Mouse (Mus musculus) testis, adult 2 months (tissue): Measurements from ENCODE around the gene Dnm1. TPM values are rescaled to one million over a fixed set of nuclear protein-coding genes. Genes with fewer than 3 reads are reported as not detected.

Experiments used
- H3K27ac ChIP-seq: fragments of 200-500 bp; 2 replicates; pipeline ENCODE4 v1.5.1; 2012; ENCODE audit warnings: low read depth, low read length; ENCODE audit not compliant: control insufficient read depth, insufficient read depth
- H3K27me3 ChIP-seq: fragments of 200-500 bp; 2 replicates; pipeline ENCODE4 v1.6.1; 2012; ENCODE audit warnings: mild to moderate bottlenecking, low read length, moderate library complexity; ENCODE audit not compliant: control insufficient read depth, insufficient read depth
- H3K36me3 ChIP-seq: fragments of 200-500 bp; 2 replicates; pipeline ENCODE4 v1.6.1; 2012; ENCODE audit warnings: mild to moderate bottlenecking, low read length; ENCODE audit not compliant: control insufficient read depth, insufficient read depth
- H3K4me1 ChIP-seq: fragments of 200-500 bp; 2 replicates; pipeline ENCODE4 v1.6.1; 2012; ENCODE audit warnings: low read length; ENCODE audit not compliant: control insufficient read depth, insufficient read depth
- H3K4me3 ChIP-seq: fragments of 200-500 bp; 2 replicates; pipeline ENCODE4 v1.5.1; 2012; ENCODE audit warnings: low read depth, mild to moderate bottlenecking, low read length, moderate library complexity, mixed read lengths; ENCODE audit not compliant: control insufficient read depth
- CTCF ChIP-seq: fragments of 200-500 bp; IDR thresholded peaks from 2 replicates; pipeline ENCODE4 v1.5.1; 2012; ENCODE audit warnings: low read depth, mild to moderate bottlenecking, inconsistent platforms, low read length, moderate library complexity; ENCODE audit not compliant: control insufficient read depth, insufficient read depth, insufficient replicate concordance
- POLR2A ChIP-seq: fragments of 200-500 bp; IDR thresholded peaks from 2 replicates; pipeline ENCODE4 v1.6.1; 2012; ENCODE audit warnings: low read depth, mild to moderate bottlenecking, inconsistent platforms, low read length, moderate library complexity; ENCODE audit not compliant: control insufficient read depth
- polyA plus RNA-seq: library from polyadenylated mRNA; depleted of rRNA; stranded (reverse); fragments of >200 nt; gene quantifications from 2 replicates; pipeline ENCODE4 v1.2.3, GENCODE M21; 2012

Dnm1 gene
- polyA plus RNA-seq, 1 experiment = 36.3 TPM

DNA sequence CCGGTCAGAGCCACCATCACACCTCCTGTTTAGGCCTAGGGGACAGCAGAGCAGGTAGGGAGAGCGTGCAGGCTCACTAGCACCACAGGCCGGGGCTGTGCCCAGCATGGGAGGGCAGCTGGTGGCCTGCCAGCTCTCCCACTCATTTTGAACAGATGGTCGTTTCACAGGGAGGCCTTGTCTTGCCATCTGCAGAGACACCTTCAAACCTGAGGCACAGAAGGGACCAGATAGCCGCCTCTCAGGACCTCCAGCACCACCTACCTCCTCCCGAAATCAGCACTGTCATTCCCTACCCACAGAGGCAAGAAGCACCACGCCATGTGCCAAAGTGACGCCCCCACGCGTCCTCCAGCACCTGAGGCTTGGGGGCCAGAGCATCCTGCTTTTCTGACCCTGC, 9.1 kb downstream of the Dnm1 start:
- no peak for TF ChIP-seq CTCF
- no peak for TF ChIP-seq POLR2A
- peaks cover 7% of the 10 kb centered on the region for H3K4me1 ChIP-seq
- no peak overlapping the region for H3K4me3 ChIP-seq
- H3K27me3 ChIP-seq = no peaks in the 10 kb centered on the region
- no peak overlapping the region for H3K27ac ChIP-seq
- no peaks in the 10 kb centered on the region for H3K36me3 ChIP-seq

DNA sequence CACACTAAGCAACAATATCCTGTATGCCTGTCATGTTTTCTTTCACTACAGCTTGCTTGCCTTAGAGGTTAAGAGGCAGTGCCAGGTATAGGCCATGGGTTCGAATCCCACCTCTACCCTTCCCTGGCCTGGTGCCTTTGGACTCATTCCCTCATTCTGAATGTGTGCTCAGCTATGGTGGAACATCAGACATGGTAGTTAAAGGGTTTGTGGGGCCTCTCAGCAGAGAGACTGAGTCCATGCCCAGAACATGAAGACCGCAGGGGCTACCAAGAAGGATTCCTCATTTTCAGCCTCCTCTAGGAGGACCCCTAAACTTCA, 9.8 kb downstream of the Dnm1 start:
- Histone ChIP-seq H3K27me3 (no peaks in the 10 kb centered on the region), H3K4me1 (peaks cover 7% of the 10 kb centered on the region), H3K36me3 (no peaks in the 10 kb centered on the region), H3K4me3 (no peak overlapping the region), H3K27ac (no peak overlapping the region)
- no peak for TF ChIP-seq CTCF

DNA sequence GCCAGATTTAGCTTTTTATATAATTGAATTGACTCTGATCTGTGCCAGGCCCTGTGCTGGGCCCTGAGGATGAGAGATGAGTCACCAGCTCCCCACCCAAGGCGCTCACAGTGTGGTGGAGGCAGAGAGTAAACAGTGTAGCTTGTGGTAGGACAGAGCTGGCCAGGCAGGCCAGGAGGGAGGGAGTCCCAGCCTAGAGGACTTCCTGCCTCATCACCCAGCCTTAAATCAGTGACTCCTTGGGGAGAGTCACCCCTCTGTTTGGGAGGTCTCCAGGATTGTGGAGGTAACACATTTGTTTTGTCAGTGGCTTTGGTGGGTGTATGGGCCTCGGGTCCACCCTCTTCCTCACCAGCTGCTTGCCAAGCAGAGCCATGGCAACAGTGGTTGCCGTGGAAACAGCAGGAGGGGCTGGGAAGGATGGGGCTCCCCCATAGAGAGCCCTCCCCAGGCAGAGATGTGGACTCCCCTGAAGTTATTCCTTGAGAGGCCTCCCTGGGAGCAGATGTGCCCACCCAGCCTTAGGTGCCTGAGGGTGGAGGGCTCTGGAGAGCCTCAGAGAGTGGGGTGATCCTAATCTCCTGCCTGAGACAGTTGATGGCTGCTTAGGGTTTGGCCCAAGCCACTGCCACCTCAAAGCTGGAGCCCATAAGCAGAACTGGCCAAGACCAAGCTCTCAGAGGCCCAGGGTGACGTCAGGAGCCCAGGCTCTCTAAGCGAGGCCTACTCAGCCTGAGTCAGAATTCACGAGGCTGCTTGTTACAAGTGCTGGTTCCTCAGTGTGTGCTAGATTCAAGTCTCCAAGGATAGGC, 10.4 kb downstream of the Dnm1 start:
- Histone ChIP-seq H3K4me3 (no peak overlapping the region), H3K27me3 (no peaks in the 10 kb centered on the region), H3K4me1 (peaks cover 7% of the 10 kb centered on the region), H3K36me3 (no peaks in the 10 kb centered on the region), H3K27ac (no peak overlapping the region)
- TF ChIP-seq CTCF = no peak
- no peak for TF ChIP-seq POLR2A

DNA sequence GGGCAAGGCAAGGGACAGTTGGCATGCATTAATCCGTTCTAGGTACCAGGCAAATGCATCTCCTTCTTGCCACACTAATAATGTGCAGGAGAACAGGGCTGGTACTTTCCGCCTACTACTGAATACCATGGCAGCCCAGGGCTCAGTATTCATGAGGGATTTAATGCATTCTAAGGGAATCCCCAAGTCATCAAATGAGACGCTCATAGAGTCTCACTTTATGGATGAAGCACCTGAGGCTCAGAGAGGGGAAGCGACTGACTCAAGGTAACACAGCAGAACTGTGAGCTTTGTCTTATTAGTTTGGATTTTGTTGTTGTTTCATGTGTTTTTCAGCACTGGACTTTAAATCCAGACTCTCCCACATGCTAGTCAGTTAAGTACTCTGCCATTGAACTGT, 11.1 kb downstream of the Dnm1 start:
- Histone ChIP-seq H3K27ac (no peak overlapping the region), H3K4me1 (peaks cover 7% of the 10 kb centered on the region), H3K36me3 (no peaks in the 10 kb centered on the region), H3K4me3 (no peak overlapping the region), H3K27me3 (no peaks in the 10 kb centered on the region)
- TF ChIP-seq POLR2A = no peak
- no peak for TF ChIP-seq CTCF

DNA sequence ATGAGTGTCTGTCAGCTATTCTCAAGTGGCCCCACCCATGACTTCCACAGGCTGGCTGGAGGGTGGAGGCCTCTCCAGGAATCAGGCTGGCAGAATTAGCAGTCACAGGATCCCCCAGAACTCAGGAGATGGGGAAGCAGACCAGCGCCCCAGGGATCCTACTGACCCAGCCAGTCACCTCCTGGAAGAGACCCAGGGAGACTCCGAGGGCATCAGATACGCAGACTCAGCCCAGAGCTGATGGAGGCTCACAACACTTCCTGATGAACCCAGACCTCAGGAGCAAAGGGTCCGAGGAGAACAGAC, 11.6 kb downstream of the Dnm1 start:
- no peaks in the 10 kb centered on the region for H3K36me3 ChIP-seq
- peaks cover 7% of the 10 kb centered on the region for H3K4me1 ChIP-seq
- TF ChIP-seq POLR2A (no peak), CTCF (no peak)
- no peak overlapping the region for H3K4me3 ChIP-seq
- no peak overlapping the region for H3K27ac ChIP-seq
- H3K27me3 ChIP-seq = no peaks in the 10 kb centered on the region

DNA sequence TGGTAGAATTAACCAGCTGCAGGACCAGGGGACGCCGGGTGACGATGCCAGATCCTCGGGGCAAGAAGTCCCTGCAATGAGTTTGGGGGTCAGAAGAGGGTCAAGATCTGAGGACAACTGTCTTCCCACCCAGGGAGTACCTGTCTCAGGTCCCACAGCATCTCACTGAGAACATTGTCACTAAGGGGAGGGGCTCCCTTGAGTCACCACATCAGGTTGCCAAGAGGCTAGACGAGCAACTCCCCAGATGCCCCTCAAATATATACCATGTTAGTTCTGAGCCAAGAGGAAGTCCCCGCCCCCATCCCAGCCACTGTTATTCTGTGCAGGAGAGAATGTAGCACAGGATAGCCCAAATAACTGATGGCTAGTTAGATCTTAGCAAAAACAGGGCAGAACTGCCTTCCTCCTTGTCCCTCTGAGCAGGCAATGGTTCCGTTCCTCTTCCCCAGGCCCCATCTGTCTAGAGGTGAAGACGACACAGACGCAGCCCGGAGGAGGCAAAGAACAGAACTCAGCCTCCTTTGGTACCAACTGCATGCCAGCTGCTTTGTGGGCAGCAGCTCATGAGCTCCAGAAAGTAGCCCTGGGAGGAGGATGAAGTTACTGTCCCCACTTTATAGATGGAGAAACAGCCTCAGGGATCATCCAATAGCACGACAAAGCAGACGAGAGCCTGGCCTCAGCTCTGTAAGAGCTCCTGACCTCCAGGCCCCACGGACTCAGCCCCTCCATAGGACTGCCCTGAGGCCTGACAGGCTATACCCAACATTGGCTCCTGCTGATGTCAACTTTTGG, 12.1 kb downstream of the Dnm1 start:
- Histone ChIP-seq H3K27me3 (no peaks in the 10 kb centered on the region), H3K36me3 (no peaks in the 10 kb centered on the region), H3K4me3 (no peak overlapping the region), H3K4me1 (peaks cover 7% of the 10 kb centered on the region), H3K27ac (no peak overlapping the region)
- TF ChIP-seq POLR2A (no peak), CTCF (no peak)

DNA sequence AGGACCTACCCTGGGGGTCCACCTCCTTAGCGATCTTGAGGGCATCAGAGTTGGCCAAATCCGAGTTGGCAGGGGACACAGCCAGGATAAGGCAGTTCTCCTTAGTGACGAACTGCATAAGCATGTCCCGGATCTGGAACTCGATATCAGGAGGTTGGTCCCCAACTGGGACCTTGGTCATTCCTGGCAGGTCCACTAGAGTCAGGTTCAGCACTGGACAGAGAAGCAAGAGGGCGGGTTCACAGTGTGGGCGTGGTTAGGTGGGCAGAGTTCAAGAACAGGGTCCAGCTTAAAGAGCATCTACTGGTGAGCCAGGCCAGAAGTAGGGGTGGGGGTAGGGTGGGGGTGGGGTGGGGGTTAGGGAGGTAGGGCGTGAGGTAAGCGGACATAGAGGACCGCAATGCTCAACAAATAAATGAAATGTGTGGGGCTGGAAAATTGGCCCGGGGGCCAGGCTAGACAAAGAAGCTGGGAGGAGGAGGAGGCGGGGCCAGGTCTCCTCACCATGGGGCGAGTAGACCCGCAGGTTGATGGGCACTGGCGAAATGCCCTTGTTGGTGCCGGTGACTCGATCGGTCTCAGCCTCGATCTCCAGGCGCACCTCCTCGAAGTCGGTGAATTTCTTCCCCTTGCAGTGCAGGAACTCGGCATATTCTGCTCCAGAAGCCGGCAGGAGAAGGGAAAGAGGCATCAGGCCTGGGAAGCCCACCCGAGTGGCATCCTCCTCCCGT, 13.1 kb downstream of the Dnm1 start:
- peaks cover 7% of the 10 kb centered on the region for H3K4me1 ChIP-seq
- no peaks in the 10 kb centered on the region for H3K36me3 ChIP-seq
- H3K4me3 ChIP-seq = no peak overlapping the region
- no peaks in the 10 kb centered on the region for H3K27me3 ChIP-seq
- H3K27ac ChIP-seq = no peak overlapping the region
- TF ChIP-seq POLR2A = no peak
- no peak for TF ChIP-seq CTCF
